Mouse (Mus musculus) midbrain, embryonic 11.5 days (tissue): ENCODE results near the gene Fgf5. TPM values are rescaled to one million over a fixed set of nuclear protein-coding genes. Genes with fewer than 3 reads are reported as not detected.

Experiments
- ATAC-seq: fragments of 200-750 bp; cut with Nextera tagmentation; 2 replicates; pipeline ENCODE4 v1.8.0; 2017; ENCODE audit warnings: moderate TSS enrichment, moderate library complexity; ENCODE audit not compliant: low FRiP score
- DNase-seq: peaks from one replicate; pipeline ENCODE4 v3.0.0; 2015; ENCODE audit warnings: low spot score; ENCODE audit errors: missing footprints
- H3K27ac ChIP-seq: fragments of 300-500 bp; sonication (generic); 2 replicates; pipeline ENCODE4 v1.5.1; 2014; ENCODE audit warnings: low read depth, low read length
- H3K27me3 ChIP-seq: fragments of 300-500 bp; sonication (generic); 2 replicates; pipeline ENCODE4 v1.6.1; 2014; ENCODE audit warnings: mild to moderate bottlenecking, low read length, moderate library complexity, mixed read lengths; ENCODE audit not compliant: control insufficient read depth, insufficient read depth
- H3K36me3 ChIP-seq: fragments of 300-500 bp; sonication (generic); 2 replicates; pipeline ENCODE4 v1.6.1; 2014; ENCODE audit warnings: mild to moderate bottlenecking, low read length, moderate library complexity, mixed read lengths; ENCODE audit not compliant: control insufficient read depth, insufficient read depth
- H3K4me1 ChIP-seq: fragments of 300-500 bp; sonication (generic); 2 replicates; pipeline ENCODE4 v1.6.1; 2014; ENCODE audit warnings: low read length; ENCODE audit not compliant: control insufficient read depth, insufficient read depth
- H3K4me2 ChIP-seq: fragments of 300-500 bp; sonication (generic); 2 replicates; pipeline ENCODE4 v1.6.1; 2014; ENCODE audit warnings: mild to moderate bottlenecking, moderate library complexity
- H3K4me3 ChIP-seq: fragments of 300-500 bp; sonication (generic); 2 replicates; pipeline ENCODE4 v1.5.1; 2014; ENCODE audit warnings: low read depth, low read length
- H3K9ac ChIP-seq: fragments of 300-500 bp; sonication (generic); 2 replicates; pipeline ENCODE4 v1.6.1; 2014; ENCODE audit warnings: low read length
- H3K9me3 ChIP-seq: fragments of 300-500 bp; sonication (generic); 2 replicates; pipeline ENCODE4 v1.6.1; 2016; ENCODE audit warnings: low read length; ENCODE audit not compliant: control insufficient read depth
- WGBS: fragments of 180-500 bp; shearing (Covaris S2); extraction: QIAGEN DNeasy Blood & Tissue Kit; methylation state at CpG from one replicate; pipeline ENCODE4 v1.1.7; 2014; 5-methylcytosine and 5-hydroxymethylcytosine counted together
- polyA plus RNA-seq: library from polyadenylated mRNA; unstranded; fragments of >200 nt; fragmentation: Nextera tagmentation; extraction: Ambion mirVana; gene quantifications from 2 replicates; pipeline ENCODE4 v1.2.1, GENCODE M21; 2014

Fgf5 gene
- 0.15 TPM in 1 of 2 replicates, not detected in the other for polyA plus RNA-seq

DNA sequence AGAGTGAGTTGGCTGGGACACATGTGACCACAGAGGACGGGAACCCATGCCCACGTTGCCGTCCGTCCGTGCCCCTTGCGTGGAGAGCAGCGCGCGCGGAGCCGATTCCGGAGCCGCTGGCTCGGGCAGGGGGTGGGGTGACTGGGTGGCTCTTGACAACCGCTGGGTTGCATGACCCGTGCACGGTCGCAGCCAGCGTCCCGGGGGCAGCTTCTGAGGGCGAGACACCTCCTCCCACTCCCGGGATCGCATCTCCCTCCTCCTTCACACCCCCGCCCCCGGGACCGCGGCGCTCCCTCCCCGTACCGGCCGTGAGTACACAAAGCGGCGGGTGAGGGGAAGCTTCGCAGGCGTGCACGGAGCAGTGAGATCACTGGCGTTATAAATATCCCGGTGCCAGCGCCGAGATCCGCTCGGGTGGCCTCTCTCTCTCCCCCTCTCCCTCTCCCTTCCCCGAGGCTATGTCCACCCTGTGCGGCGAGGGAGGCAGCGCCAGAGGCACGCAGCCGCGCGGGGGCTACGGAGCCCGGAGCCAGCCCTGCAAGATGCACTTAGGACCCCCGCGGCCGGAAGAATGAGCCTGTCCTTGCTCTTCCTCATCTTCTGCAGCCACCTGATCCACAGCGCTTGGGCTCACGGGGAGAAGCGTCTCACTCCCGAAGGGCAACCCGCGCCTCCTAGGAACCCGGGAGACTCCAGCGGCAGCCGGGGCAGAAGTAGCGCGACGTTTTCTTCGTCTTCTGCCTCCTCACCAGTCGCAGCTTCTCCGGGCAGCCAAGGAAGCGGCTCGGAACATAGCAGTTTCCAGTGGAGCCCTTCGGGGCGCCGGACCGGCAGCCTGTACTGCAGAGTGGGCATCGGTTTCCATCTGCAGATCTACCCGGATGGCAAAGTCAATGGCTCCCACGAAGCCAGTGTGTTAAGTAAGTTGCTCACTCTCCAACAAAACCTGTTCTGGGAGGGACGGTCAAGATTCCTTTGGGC is at the start of gene Fgf5:
Fgf5 (plus strand) TSS at position 347 of the 984 bp plus-strand sequence.
- Histone ChIP-seq H3K27ac (no peak within 1 kb of the TSS), H3K27me3 (peaks cover 40% of the 10 kb centered on the region), H3K4me2 (peak within 1 kb of the TSS; percentile 99), H3K4me1 (peaks cover 8% of the 10 kb centered on the region), H3K36me3 (no peaks in the 10 kb centered on the region), H3K4me3 (peak within 1 kb of the TSS; percentile 58), H3K9ac (peak within 1 kb of the TSS; percentile 63), H3K9me3 (no peaks in the 10 kb centered on the region)
- DNase-seq (peak; percentile 96), ATAC-seq (peak; percentile 87)
- under 1% methylated on average over 76 of the region's 80 CpGs for WGBS

DNA sequence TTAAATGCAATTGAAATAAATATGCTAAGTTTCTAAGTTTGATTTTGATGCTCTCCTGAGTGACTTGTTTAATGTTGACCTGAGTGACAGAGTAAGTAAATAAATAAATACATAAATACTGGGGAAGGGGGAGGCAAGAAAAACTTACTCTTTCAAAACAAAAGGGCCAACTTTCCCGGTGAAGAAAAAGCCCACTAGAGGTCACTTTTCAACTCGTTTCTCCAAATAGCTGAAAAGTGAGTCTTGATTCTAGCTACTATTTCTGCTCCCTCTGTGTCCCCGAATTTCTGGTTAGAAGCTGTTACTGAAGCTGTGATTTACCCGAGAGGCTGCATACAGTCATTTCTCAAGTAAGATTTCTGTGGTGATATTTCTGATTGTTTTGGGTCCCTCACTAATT is 41.5 kb upstream of the Fgf5 start:
- H3K4me2 ChIP-seq: no peak overlapping the region

DNA sequence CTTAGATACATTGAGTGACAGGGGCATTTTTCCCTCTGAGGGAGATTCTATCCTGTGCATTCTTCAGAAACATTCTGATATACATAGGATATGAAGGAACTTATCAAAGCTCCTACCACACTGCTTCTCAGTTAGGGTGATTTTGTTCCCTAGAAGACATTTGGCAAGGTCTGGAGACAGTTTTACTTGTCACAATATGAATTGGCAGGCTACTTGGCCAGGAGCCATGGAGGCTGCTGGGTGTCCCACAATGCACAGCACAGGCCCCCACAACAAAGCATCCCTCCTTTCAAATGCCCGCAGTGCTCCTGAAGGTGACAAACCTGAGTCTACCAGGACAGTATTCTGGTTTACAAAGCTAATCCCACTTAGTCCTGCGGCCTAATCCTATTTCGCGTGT is 32.0 kb upstream of the Fgf5 start:
- ATAC-seq (no peak), DNase-seq (no peak)
- WGBS: 59% methylated on average over 4 of the region's 4 CpGs
- H3K4me2 ChIP-seq: no peak overlapping the region
- H3K36me3 ChIP-seq: no peaks in the 10 kb centered on the region
- no peaks in the 10 kb centered on the region for H3K9me3 ChIP-seq
- no peak overlapping the region for H3K4me3 ChIP-seq
- no peaks in the 10 kb centered on the region for H3K4me1 ChIP-seq
- no peak overlapping the region for H3K9ac ChIP-seq
- no peaks in the 10 kb centered on the region for H3K27me3 ChIP-seq
- H3K27ac ChIP-seq: no peak overlapping the region

More for the DNA sequence above, 41.5 kb upstream of the Fgf5 start:
- H3K9ac ChIP-seq: no peak overlapping the region
- H3K9me3 ChIP-seq: no peaks in the 10 kb centered on the region
- no peaks in the 10 kb centered on the region for H3K36me3 ChIP-seq
- no peak for ATAC-seq
- no peaks in the 10 kb centered on the region for H3K4me1 ChIP-seq
- DNase-seq: no peak
- no peak overlapping the region for H3K27ac ChIP-seq
- no peaks in the 10 kb centered on the region for H3K27me3 ChIP-seq
- no peak overlapping the region for H3K4me3 ChIP-seq
- WGBS: 73% methylated on average over 4 of the region's 4 CpGs

DNA sequence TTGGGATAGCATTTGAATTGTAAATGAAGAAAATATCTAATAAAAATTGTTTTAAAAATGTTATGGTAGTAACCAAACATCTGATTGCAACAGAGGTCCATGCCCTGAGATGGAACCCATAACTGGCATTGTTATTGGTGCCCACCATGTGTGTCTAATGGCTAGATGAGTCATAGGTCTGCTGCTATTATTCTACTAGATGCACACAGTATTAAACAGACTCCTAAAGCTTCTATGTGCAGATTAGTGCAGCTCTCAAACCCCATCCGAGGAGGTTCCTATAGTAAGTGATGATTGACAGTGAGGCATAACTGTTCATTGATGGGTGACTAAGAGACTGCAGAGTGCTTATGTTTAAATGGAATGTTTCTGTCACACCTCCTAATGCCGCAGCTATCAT is 27.3 kb upstream of the Fgf5 start:
- no peak for ATAC-seq

DNA sequence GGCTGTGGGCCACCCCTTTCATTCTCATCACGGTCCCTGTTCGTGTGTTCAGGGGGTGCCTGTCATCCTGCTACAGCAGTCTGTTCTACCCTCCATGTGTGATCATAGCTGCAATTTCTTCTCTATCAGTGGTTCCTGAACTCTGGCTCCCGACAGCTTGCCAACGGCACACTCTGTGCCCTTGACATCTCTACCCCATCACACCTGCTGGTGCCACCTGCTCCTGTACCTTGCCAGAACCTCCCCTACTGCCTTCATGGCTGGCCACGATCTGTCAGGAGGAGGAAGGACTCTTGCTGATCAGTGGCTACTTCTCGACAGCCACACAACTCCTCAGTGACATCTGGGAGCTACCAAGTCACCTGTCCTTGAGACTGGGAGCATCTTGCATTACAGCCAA is 24.5 kb upstream of the Fgf5 start:
- H3K27me3 ChIP-seq: no peaks in the 10 kb centered on the region
- no peak for DNase-seq
- H3K4me2 ChIP-seq: no peak overlapping the region
- H3K36me3 ChIP-seq: no peaks in the 10 kb centered on the region
- 75% methylated on average over 6 of the region's 6 CpGs for WGBS
- no peak overlapping the region for H3K4me3 ChIP-seq
- H3K9me3 ChIP-seq: no peaks in the 10 kb centered on the region
- H3K4me1 ChIP-seq: no peaks in the 10 kb centered on the region
- no peak for ATAC-seq
- no peak overlapping the region for H3K27ac ChIP-seq
- H3K9ac ChIP-seq: no peak overlapping the region

More for the DNA sequence above, 27.3 kb upstream of the Fgf5 start:
- no peaks in the 10 kb centered on the region for H3K27me3 ChIP-seq
- H3K36me3 ChIP-seq: no peaks in the 10 kb centered on the region
- H3K4me3 ChIP-seq: no peak overlapping the region
- DNase-seq: no peak
- no peak overlapping the region for H3K27ac ChIP-seq
- no peak overlapping the region for H3K4me2 ChIP-seq
- no peaks in the 10 kb centered on the region for H3K9me3 ChIP-seq
- no peaks in the 10 kb centered on the region for H3K4me1 ChIP-seq
- WGBS: 70% methylated on average over 2 of the region's 2 CpGs
- H3K9ac ChIP-seq: no peak overlapping the region

DNA sequence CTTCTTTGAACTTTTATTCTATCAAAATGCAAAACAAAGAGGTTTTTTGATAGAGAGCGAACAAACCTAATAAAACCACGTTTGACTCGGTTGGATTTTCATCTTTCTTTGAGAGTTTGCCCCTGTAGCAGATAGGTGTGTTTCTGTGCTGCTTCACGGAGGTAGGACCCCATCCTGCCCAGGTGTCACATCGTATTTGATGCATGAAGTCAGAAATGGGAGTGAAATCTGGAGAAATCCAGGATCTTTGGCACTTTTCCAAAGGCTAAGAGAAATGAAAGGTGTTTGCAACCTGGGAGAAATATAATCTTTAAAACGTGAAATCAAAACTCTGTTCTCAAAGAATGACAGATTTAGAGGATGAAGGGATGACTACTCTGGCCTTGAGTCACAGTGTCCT is 15.5 kb upstream of the Fgf5 start:
- Histone ChIP-seq H3K4me3 (no peak overlapping the region), H3K27me3 (no peaks in the 10 kb centered on the region), H3K36me3 (no peaks in the 10 kb centered on the region), H3K27ac (no peak overlapping the region), H3K4me2 (no peak overlapping the region), H3K4me1 (no peaks in the 10 kb centered on the region), H3K9me3 (no peaks in the 10 kb centered on the region), H3K9ac (no peak overlapping the region)
- WGBS: 85% methylated on average over 6 of the region's 6 CpGs
- no peak for DNase-seq
- ATAC-seq: no peak

DNA sequence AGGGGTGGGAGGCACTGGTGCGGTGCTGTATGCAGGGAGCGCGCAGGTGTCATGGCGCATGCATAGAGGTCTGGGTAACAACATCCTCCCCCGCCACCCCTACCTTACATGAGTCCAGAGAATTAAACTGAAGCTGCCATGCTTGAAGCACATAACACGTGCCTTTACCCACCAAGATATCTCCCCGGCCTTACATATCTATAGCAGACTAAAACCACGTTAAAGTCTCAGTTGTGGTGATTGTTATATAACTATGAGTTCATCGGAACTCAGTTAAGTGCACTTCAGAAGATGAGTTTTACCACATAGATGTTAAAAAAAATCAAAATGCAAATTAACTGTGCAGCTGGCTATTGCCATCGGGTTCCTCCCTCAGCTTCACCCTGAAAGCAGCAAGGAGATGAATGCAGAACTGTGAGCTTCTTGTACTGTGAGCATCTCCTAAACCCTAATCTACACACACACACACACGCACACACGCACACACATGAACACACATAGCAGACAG is 12.6 kb upstream of the Fgf5 start:
- no peak overlapping the region for H3K27ac ChIP-seq
- 94% methylated on average over 12 of the region's 12 CpGs for WGBS
- H3K27me3 ChIP-seq: no peaks in the 10 kb centered on the region
- ATAC-seq (no peak), DNase-seq (no peak)
- no peak overlapping the region for H3K4me2 ChIP-seq
- no peaks in the 10 kb centered on the region for H3K36me3 ChIP-seq
- H3K4me1 ChIP-seq: no peaks in the 10 kb centered on the region
- no peak overlapping the region for H3K4me3 ChIP-seq
- no peak overlapping the region for H3K9ac ChIP-seq
- H3K9me3 ChIP-seq: no peaks in the 10 kb centered on the region

DNA sequence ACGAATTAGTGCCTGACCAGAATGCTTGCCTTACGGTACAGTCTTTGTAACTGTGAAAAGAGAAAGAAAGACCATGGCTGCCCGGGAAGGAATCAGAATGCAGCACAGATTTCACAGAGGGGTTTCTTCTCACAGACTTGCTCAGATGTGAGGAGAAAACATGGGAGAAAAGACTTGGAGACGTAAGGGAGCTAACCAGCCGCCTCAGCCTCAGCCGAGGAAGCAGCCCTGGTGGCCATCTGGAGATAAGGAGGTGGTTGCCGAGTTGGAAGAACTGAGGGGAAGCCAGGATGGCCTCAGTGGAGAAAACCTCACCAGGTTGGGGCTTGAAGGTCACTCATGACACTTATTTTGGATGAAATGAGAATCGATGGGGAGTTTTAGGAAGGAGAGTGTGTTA is 8.7 kb upstream of the Fgf5 start:
- Histone ChIP-seq H3K9ac (no peak overlapping the region), H3K4me1 (no peaks in the 10 kb centered on the region), H3K27me3 (no peaks in the 10 kb centered on the region), H3K4me3 (no peak overlapping the region), H3K27ac (no peak overlapping the region), H3K9me3 (no peaks in the 10 kb centered on the region), H3K4me2 (no peak overlapping the region), H3K36me3 (no peaks in the 10 kb centered on the region)
- ATAC-seq: no peak
- WGBS: 72% methylated on average over 8 of the region's 8 CpGs
- no peak for DNase-seq

DNA sequence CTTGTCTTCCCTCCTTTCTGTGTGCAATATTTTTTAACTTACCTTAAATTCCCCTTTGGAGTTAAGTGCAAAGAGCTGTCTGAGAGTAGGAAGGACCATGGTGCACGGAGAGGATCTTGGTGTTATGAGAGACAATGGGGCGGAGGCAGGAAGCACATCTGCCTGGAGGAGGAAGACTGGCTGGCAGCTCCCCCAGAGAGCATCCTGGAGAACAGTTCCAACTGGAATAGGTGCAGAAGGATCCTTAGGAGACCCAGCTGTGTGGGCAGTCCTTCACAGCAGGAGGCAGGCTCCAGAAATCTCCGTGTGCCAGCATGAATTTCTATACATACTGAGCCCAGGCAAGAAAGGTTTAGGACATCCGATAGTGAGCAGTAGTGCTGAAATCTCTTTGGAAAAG is 8.0 kb upstream of the Fgf5 start:
- Histone ChIP-seq H3K27me3 (no peaks in the 10 kb centered on the region), H3K36me3 (no peaks in the 10 kb centered on the region), H3K9ac (no peak overlapping the region), H3K27ac (no peak overlapping the region), H3K4me3 (no peak overlapping the region), H3K4me1 (no peaks in the 10 kb centered on the region), H3K9me3 (no peaks in the 10 kb centered on the region), H3K4me2 (no peak overlapping the region)
- ATAC-seq (no peak), DNase-seq (no peak)
- WGBS: 51% methylated on average over 4 of the region's 4 CpGs
